Mouse (Mus musculus): ENCODE data around the gene Ahsg.

The Ahsg gene

DNA sequence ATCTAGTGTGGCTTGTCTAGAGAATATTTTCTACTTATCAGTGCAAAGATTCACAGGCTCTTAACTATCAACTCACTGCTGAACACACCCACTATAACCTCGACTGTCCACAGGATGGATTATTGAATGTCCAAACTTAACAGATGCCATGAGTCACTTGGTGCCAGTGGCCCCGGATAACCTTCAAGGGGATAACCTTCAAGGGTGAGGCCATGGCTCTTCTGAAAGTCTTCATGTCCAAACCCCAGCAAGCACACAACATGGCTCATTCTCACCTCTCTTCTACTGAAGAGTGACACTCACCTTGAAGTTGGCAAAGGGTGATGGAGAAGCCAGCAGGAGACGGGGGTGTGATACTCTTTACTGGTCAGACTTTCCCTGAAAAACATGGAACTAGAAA is 4.4 kb upstream of the Ahsg start:
- DNase-seq (ENCODE audit: extremely low read depth, low read depth, low spot score), result no peak

DNA sequence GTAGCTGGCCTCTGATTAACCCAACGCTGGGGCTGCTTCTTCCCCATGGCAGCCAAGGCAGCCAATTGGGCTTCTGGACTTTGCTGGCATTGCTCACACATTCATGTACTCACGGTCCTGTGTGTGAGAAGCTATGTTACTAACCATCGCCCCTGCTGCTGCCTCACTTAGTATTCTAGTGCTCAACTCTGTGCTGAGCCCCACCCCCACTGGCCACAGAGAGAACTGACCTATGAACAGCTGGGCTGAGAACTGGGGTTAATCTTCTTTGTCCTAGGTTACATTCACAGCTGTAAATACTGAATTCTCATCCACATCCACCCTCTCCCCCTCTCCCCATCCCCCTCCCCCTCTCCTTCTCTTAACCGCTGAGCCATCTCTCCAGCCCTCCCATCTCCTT is 2.2 kb upstream of the Ahsg start:
- no peak for DNase-seq (ENCODE audit: extremely low read depth, low read depth, low spot score)

DNA sequence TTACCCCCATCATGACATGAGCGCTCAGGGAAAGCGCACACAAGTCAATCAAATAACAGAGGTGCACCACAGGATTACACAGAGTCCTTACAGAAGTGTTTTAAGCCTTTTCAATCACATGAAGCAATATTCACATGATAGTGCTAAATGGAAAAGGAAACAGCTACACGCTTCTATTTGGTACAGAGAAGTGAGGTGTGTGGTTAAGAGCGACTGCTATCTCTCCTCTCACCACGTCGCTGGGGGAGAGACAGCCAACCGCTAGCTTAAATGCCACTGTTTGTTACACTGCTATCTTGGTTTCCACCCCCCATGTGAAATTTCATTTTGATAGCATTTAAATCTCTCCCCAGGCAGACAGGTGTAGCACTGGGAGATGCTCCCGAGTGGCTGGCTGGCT is 1.4 kb upstream of the Ahsg start:
- DNase-seq (ENCODE audit: extremely low read depth, low read depth, low spot score), result no peak

DNA sequence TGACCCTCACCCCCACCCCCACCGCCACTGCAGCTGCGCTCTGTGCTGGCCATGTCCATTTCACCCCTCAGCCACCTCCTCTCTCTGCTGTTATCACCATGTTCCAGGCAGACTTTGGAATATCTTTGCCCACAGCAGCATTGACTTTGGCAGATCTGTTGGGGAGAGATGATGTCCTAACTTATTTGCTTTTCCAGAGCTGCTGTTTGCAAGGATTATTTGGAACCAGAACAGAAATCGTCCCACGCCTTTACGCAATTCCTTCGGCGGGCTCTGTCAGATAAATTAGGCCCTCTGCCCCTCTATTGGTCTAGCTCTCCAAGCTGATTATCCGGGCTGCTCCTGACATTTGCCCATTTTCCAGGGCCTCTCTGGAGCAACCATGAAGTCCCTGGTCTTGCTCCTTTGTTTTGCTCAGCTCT is 667 bp downstream of the Ahsg start:
- DNase-seq (ENCODE audit: extremely low read depth, low read depth, low spot score), result no peak

DNA sequence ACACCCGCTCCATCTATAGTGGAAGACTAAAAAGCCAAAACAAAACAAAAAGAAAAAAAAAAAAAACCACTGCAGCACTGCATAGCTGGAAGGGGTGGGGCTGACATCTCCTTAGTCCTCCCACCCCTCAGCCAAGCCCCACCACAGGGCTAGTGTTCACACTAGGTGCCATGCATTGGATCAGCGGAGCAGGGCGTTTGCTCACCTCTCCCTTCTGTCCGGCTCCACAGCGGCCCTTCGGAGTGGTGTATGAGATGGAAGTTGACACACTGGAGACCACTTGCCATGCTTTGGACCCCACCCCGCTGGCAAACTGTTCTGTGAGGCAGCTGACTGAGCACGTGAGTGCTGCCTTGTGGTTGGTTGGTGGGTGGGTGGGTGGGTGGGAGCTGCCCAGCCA is 3.0 kb downstream of the Ahsg start:
- no peak for DNase-seq (ENCODE audit: extremely low read depth, low read depth, low spot score)

DNA sequence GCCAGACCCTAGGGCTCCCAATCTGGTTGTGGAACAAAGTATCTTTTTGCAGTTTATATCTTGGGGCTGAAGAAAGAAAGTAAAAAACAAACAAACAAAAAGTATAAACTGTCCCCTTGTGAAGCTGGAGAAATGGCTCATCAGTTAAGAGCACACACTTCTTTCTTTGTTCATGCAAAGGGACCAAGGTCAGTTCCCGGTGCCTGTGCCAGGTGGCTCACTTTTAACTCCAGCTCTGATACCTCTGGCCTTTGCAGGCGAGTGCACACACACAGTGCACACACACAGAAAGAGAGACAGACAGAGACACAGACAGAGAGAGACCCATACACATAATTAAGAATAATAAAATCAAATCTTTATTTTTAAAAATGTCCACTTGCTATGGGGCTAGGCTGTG is 5.5 kb downstream of the Ahsg start:
- DNase-seq (ENCODE audit: extremely low read depth, low read depth, low spot score), result no peak

DNA sequence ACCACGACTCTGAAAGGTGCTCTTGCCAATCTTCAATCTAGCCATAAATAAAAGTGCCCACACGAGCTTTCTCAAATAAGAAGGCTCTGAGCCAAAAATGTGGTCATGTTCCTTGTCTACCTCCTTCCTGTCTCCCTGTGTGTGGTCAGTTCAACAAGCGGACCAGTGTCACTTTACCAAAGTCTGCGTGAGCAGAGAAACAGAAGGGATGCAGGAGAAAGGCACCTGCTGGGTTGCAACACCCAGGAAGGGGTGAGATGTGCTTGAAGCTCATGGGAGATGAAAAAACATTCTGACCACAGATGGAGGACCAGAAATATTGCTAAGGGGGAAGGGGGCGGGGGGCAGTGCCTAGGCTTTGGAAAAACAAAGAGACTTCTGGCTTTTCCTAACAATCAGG is 8.3 kb downstream of the Ahsg start:
- DNase-seq (ENCODE audit: extremely low read depth, low read depth, low spot score), result no peak

DNA sequence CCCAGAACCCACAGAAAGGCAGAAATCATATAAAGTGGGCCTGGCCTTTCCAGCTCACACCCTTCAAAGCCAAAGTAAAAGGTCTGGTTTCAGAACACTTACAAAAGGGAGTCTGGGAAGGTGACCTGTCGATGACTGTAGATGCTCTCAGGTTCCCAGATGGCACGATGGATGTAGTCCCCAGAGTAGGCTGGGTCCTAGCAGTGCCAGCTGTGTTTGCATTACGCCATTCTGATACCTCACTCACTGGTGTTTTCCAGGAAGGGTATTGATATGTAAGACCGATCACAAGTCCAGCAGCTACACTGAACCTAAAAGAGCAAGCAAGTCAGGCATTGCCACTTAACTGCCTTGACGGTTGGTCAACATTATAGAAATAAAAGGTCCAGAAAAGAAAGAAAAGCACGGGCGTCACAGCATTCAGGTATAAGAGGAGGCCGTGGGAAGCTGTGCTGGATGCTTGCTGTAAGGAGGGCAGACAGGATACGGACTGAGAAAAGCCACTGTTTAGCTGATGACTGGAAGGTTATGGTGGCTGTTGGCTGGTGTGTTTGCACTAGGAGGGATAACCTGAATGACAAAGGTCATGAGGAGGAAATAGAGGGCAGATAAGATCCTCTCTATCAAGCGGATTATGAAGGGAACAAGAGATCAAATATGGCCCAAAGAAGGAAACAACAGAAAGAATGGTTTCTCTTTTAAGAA is 8.9 kb downstream of the Ahsg start:
- DNase-seq (ENCODE audit: extremely low read depth, low read depth, low spot score), result no peak

DNA sequence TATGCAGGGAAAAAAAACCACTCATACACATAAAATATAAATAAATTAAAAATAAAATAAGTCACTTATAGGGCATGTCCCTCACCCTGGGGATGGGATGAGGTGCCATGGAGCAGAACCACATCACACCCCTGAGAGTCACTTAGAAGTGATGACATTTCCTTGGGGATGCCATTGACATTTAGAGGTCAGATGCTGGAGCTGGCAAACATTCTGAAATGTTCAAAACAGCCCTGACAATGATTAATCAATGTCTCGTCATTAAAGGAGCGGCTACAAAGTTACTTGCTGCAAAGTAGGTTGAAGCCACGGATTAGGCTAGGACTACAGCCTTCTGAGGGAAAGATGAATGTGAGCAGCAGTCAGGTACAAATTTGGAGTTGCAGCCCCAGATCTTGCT is 10.2 kb downstream of the Ahsg start:
- DNase-seq (ENCODE audit: extremely low read depth, low read depth, low spot score), result no peak

DNA sequence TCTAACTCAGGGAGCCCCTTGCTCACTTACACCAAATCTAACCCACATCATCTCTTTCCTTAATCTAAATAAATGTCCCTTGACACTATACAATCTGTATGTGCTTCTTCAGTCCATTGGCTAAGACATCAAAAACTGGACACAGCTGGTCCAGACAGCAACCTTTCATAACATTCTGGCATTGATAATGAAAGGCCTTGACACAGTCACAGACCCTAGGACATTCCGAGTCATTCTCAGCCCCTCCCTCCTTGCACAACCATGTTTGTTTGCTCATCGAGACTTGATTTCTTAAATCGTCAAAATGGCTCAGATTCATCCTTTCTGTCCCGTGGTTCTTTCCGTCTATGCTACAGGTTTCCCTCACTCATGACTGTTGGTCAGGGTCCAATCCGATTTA is 18.2 kb downstream of the Ahsg start:
- DNase-seq (ENCODE audit: extremely low read depth, low read depth, low spot score), result no peak

DNA sequence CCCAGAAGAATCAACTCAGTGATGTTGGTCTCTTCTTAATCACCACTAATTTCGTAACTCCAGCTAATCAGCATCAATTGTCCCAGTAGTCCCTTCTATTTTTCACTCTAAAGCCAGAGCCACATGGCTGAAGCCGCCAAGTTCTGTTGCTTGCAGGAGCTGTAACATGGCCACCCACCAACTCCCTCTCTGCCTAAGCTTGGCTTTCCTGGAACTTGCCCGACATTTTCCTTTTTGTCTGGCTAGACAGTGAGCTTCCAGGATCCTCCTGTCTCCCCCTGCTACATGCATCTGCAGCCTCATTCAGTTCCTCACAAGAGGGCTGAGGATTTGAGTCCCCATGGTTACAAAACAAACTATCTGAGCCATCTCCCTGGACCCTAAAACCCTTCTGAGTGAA is 20.9 kb downstream of the Ahsg start:
- DNase-seq (ENCODE audit: extremely low read depth, low read depth, low spot score), result no peak

DNA sequence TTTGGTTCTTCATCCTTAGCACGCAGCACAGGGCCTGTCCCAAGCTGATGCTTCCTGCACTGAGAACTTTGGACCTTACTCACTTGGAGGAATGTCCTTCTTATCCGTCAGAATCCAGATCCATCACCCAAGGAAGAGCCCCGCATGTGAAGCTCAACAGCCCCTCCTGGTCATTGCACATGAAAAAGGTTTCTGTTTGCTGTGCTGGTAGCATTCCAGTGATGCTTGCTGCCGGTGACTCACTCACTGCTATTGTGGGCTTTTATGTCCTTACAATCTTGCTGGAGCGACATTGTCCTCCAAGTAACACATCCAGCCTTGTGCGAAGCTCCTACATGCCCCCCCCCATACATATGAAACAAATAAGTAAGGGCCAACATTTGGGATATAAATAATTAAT is 21.8 kb downstream of the Ahsg start:
- no peak for DNase-seq (ENCODE audit: extremely low read depth, low read depth, low spot score)

DNA sequence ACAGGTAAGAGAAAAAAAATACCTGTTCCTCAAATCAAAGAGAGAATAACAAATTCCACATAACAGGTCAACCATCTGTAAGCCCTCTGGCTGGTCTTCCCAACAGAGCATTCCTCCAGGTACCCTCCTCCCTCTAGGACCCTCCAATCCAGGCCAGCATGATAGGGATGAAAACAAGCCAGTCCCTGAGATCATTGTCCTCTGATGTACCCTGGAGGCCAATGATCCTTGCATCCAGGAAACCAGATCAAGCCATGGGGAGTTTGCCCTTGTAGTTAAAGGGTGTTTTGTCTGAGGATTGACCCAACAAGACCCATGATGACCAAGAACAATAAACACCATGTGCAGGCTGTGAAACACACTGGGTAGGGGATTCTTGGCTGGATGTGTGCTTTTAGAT is 23.2 kb downstream of the Ahsg start:
- no peak for DNase-seq (ENCODE audit: extremely low read depth, low read depth, low spot score)

DNA sequence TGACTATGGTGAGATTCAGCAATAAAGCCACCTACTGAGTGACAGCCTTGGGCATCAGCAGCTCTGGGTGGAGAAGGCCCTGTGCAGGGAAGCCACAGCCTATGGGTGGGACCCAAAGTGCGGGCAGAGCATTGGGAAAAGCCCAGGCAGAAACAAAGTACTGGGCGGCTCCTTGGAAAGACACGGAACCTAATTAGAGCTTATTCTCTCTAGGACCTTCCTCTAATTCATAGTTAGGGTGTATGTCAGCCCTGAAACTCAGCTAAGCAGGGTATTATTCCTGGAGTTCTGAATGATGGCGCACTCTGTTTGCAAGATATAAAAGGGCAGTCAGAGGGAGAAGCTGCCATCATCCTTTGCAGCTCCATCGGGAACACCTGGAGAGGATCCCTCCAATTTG is 27.0 kb downstream of the Ahsg start, which contains the start of gene Fetub:
Gene Fetub, plus strand, starts transcription at position 301 of the 400 bp plus-strand sequence.
- no peak for DNase-seq (ENCODE audit: extremely low read depth, low read depth, low spot score)

DNA sequence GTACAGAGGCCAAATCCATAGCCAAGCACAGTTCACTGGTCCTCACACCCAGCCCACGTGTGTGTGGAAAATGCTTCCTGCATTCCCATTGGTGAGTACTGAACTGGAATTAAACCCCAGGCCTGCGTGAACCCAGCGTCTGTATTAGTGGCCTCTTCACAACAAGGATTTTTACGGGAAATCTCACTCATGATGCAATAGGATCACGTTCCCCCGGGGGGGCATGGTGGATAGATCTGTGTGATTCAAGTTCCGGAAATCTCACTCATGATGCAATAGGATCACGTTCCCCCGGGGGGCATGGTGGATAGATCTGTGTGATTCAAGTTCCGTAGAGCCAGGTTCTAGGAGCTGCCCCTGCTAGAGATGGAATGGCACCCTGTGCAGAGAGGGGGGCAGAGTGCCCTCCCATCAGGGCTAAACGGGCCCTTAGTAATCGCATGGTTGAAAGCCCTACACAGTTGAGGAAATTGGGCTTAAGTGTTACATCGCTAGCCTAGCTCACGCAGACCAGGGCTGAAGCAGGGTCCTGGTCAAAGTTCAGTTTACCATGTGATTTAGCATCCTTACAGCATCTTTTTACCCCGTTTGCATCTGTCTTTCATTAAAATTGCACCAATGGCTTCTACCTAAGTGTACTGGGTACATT is 27.7 kb downstream of the Ahsg start:
- no peak for DNase-seq (ENCODE audit: extremely low read depth, low read depth, low spot score)

DNA sequence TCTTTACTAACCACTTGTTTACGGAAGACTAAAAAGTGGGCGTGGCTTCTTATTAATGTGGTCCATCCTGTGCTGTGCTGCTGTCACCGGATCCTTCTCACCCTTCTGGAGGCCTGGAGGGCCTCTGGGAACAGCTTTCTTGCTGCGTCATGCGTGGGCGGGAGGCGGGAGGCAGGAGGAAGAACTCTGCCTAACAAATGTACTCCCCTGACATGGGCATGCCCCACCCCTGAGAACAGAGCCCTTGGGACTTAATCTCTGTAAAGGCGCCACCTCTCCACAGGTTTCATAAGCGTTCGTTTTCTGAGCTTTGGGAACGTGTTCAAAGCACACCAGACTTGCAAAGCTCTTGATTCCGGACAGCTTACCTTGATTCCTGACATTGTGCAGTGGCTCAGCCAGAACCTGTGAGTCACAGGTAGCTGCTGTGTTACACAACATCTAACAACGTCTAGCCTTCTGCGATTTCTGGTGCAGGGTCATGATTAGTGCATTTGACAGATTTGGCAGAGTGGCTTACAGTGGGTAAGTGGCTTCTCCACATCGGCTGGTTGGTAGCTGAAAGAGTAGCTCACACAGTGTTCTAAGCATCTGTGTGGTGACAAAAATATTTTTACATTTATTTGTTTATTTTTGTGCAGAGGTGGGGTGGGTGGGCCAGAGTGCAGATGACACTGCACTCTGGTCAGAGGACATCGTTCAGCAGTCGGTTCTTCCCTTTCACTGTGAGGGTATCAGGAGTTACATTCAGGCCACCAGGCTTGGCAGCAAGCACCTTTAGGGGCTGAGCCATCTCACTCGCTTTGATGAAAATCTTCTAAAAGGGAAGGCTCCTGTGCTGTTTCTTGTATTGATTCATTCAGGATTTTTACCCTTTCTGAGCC is 29.1 kb downstream of the Ahsg start:
- DNase-seq (ENCODE audit: extremely low read depth, low read depth, low spot score), result peak; percentile 80

DNA sequence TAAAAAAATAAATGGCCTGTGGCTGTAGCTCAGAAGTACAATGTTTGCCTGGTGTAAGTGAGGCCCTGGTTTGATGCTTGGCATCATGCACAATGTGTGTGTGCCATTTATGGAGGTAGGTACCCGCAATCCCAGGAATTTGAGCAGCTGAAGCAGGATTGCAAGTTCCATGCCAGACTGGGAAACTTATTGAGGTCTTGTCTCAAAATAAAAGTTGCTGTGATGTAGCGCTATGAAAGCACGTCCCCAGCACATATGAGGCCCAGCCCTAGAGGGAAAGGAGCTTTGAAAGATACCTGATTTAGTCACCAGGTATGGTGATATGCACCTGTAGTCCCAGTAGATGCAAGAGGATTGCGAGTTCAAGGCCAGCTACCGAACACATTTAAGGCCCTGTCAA is 30.7 kb downstream of the Ahsg start:
- DNase-seq (ENCODE audit: extremely low read depth, low read depth, low spot score), result no peak

DNA sequence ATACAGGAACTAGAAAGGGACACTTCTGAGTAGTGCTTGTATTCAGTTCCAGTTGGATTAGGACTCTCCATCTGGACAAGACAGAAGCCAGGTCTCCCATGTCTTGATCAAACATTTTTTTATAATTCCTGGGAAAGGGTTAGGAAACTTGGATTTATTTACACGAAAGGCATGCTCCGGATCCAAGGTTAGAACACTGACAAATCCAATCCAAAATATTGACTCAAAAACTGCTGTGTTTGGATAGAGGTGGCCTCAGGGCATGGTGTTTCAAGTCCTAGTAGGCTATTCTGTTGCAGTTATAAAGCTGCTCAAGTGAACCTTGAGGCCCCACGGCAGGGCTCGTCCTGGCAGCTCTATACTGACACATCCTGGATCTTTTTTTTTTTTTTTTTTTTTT is 31.4 kb downstream of the Ahsg start:
- DNase-seq (ENCODE audit: extremely low read depth, low read depth, low spot score), result no peak

DNA sequence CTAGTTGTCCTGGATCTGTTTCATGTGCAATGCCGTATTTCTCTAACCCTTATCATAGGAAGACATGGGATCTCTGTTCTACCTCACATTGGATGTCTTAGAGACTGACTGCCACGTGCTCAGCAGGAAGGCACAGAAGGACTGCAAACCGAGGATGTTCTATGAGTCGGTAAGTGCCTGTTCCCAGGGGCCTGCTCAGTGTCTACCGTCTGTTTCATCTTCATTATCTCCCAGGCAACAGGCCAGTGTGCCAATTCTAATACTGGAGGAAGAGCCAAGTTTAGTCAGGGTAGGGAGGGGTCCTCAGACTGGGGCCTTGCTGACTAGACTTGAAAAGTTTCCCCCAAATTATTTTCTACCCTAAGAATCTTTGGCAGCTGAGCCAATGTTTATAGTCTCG is 38.5 kb downstream of the Ahsg start:
- no peak for DNase-seq (ENCODE audit: extremely low read depth, low read depth, low spot score)

DNA sequence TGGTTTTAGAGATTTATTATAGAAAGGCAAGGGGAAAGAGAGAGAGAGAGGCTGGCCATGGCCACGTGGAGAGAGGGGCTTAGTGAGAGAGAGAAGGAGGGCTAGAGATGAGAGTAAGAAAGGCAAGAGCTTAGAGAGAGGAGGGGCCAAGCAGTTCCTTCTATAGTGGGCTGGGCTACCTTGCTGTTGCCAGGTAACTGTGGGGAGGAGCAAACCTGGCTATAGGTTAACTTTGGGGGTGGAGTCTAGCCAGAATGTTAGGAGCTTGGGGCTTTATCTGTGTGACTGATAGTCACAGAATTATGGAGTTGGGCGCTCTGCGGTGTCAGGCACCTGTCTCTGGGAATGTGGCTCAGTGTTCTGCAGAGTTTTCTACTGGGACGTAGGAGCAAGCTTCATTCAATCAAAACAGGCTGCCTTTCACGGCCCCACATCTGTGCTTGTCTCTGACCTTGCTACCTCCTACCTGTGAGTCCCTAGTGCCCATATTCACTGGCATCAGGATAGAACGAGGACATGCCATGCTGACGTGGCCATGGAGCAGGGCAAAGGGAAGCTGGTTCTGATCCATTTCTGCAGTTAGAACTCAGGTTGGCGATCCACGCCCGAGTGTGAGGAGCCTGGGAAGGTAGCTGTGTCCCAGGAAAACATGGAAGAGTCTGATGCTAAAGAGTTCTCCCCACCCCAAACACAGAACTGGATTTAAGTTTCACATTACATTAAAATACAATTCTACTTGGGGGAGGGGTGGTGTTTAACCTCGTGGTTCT is 40.5 kb downstream of the Ahsg start:
- DNase-seq (ENCODE audit: extremely low read depth, low read depth, low spot score), result no peak

DNA sequence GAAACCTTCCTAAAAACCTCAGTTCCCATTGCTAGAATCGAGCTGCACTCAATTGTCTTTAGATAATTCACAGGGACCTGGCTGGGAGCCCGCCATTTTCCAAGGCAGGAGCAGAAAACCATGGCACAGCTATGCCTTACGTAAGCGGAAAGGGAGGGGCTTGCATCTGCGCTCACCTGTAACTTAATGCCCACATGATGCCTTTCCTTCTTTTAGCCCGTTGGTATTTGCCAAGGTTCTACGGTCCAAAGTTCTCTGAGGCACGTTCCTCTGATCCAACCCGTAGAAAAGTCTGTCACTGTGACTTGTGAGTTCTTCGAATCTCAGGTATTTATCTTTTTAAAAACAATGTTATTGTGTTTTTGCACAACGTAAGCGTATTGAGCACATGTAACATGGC is 46.6 kb downstream of the Ahsg start:
- DNase-seq (ENCODE audit: extremely low read depth, low read depth, low spot score), result no peak

Data from fat pad, adult 2 months (tissue).